Mouse (Mus musculus) liver (tissue): ENCODE measurements around the gene Celf1.
A peak's percentile ranks its signal among the peaks of the same experiment; 100 is the strongest.

Experiments used
- DNase-seq: peaks from one replicate; pipeline ENCODE4 v3.0.0-alpha.2; 2020; ENCODE audit warnings: mixed read lengths

Celf1 gene

DNA sequence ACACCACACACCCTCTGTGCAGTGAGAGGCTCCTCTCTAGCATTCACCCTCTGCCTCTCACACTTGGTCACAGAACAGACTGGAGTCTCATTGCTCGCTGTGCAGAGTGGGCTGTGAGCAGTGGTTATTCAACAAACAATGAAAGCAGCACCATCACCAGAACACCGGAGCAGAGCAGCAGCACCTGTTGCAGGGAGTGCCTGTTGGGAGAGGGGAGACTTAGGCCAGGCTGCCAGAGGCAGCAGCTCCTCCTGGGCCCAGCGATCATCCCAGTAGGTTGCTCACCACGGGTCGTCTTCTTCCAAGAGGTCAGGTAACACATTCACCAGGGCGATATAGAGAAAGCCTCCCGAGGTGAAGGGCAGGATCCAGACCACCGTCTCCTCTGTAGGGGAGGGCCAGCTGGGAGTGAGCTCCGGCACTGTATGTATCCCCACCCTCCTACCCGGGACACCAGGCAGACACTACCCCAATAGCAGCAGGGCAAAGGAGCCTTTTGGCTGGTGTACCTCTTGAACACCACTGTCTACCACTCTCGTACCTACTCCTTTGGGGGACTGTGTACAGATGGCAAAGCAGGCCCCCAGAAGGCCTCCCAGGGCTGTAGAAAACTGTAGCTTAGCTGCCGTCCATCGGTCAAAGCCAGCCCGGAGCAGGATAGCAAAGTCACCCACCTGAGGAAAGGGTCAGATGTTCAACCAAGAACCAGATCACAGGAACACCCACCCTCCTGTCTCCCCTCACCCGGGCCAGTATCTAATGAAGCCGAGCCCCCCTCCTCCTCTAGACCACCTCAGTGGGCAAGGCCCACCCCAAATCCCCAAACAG lies 122.8 kb downstream of the Celf1 start:
- no peak for DNase-seq

DNA sequence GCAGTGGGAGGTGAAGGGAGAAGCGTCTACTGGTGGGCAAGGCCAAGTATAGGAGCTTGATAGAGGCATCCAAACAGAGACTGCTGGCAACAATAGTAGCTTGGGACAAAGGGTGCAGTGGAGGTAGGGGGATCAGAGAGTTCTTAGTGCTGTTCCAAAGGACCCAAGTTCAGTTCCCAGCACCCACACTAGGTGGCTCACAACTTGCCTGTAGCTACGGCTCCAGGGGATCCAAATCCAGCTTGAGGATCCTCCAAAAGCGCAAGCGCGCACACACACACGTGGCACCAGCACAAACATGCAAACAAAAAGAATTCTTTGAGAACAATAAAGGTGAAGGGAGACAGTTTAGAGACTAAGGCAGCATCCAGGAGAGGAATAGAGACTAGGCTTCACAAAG lies 124.0 kb downstream of the Celf1 start:
- no peak for DNase-seq

DNA sequence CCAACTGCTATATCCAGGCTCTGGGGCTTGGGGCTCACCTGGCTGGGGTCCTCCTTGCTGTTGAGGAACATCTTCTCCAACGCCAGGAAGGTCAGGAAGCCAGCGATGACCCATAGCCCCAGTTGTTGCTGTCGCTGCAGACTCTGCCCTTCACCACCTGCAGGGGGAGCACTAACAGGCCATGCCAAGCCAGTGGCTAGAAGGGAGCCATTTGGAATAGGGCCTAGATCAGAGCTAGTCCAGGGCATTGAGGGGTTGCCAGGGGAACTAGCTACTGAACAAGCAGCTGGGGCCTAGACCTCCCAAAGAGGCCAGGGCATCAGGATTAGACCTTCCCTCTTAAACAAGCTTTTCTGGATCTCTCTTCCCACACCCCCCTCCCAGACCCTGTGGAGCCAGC lies 125.4 kb downstream of the Celf1 start:
- peak; percentile 62 for DNase-seq

DNA sequence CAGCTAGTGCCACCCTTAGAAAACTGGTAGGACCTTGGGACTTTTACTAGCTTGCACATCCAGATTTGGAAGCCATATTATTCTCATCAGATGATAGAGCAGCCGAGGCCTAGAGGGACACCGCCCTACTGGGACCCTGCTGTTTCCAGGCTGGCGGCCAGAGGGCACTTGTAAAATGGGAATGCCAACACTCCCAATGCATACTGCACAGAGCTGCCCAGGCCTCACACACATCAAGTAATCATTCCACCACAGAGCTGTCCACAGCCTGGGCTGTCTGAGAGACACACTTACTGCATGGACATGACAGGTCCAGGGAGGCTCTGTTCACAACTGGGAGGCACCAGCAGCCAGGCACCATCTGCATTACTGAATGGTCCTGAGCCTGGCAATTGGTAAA lies 126.3 kb downstream of the Celf1 start:
- no peak for DNase-seq

DNA sequence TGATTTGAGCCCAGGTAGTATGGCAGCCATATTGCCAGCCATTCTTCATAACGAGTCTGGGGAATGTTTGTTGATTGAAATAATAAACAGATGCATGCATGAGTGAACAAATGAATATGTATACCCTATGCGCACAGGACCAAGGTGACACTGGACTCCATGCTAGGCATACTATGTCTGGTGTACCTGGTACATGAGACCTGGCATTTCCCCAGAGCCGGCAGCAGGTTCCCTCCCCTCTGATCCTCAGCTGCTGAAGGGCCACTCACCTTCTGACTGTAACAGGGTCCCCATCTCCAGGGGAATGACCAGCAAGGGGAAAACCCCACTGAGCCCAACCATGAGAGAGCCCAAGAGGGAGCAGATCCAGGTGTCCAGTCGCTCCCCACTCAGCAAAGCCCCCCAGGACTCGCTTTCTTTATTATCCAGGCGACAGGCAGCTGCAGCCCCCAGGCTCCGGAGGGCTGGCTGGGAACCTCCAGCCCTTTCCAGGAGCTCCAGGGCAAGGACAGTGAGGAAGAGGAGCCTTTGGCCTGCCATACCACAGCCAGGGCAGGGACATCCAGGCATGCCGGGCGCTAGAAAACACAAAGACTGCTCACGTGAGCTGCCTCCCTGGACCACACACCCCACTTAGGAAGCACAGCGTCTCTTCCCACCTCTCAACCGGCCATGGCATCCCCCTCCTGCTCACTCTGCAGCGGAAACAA lies 128.1 kb downstream of the Celf1 start:
- DNase-seq: no peak

DNA sequence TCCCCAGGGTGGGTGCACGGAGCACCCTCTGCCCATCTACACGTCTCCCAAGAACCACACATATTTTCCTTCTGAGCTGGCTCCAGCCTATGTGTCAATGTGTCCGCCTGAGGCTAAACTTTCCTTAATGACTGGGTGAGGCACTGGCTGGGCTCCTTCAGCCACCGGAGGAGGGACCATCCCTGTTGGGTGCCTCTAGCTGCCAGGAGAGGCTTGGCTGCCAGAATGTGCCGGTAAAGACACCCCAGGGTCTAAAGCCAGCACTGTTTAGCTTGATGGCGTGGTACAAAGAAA lies 128.6 kb downstream of the Celf1 start:
- DNase-seq: no peak
